Mouse (Mus musculus): ENCODE data around the gene Unc5c.
A peak's percentile ranks its signal among the peaks of the same experiment; 100 is the strongest.

Unc5c gene

GRCm38 (mm10) chr3:141716371-141716770 lies 251.4 kb downstream of the Unc5c start:
- DNase-seq (ENCODE audit: low spot score), result no peak

GRCm38 (mm10) chr3:141719050-141719449 lies 254.0 kb downstream of the Unc5c start:
- DNase-seq (ENCODE audit: low spot score), result no peak

GRCm38 (mm10) chr3:141724499-141724898 lies 259.5 kb downstream of the Unc5c start:
- no peak for DNase-seq (ENCODE audit: low spot score)

GRCm38 (mm10) chr3:141725432-141725831 lies 260.4 kb downstream of the Unc5c start:
- no peak for DNase-seq (ENCODE audit: low spot score)

- no peak for DNase-seq (ENCODE audit: low spot score)
Measured at GRCm38 (mm10) chr3:141733844-141734243, 268.8 kb downstream of the Unc5c start.

GRCm38 (mm10) chr3:141735285-141735684 lies 270.3 kb downstream of the Unc5c start:
- no peak for DNase-seq (ENCODE audit: low spot score)

GRCm38 (mm10) chr3:141745322-141745721 lies 280.3 kb downstream of the Unc5c start:
- DNase-seq (ENCODE audit: low spot score), result no peak

GRCm38 (mm10) chr3:141748694-141749381 lies 283.8 kb downstream of the Unc5c start:
- DNase-seq (ENCODE audit: low spot score), result no peak

GRCm38 (mm10) chr3:141752172-141752571 lies 287.2 kb downstream of the Unc5c start:
- no peak for DNase-seq (ENCODE audit: low spot score)

- DNase-seq (ENCODE audit: low spot score), result no peak
Measured at GRCm38 (mm10) chr3:141757259-141757658, 292.2 kb downstream of the Unc5c start.

GRCm38 (mm10) chr3:141778411-141778919 lies 313.4 kb downstream of the Unc5c start:
- no peak for DNase-seq (ENCODE audit: low spot score)

GRCm38 (mm10) chr3:141779186-141779585 lies 314.2 kb downstream of the Unc5c start:
- no peak for DNase-seq (ENCODE audit: low spot score)

- no peak for DNase-seq (ENCODE audit: low spot score)
Measured at GRCm38 (mm10) chr3:141782553-141782952, 317.5 kb downstream of the Unc5c start.

- no peak for DNase-seq (ENCODE audit: low spot score)
Measured at GRCm38 (mm10) chr3:141791026-141791780, 326.2 kb downstream of the Unc5c start.

GRCm38 (mm10) chr3:141792106-141792505 lies 327.1 kb downstream of the Unc5c start:
- DNase-seq (ENCODE audit: low spot score), result peak; percentile 63

- no peak for DNase-seq (ENCODE audit: low spot score)
Measured at GRCm38 (mm10) chr3:141793755-141794154, 328.7 kb downstream of the Unc5c start.

GRCm38 (mm10) chr3:141794371-141794770 lies 329.4 kb downstream of the Unc5c start:
- DNase-seq (ENCODE audit: low spot score), result no peak

GRCm38 (mm10) chr3:141797372-141797771 lies 332.4 kb downstream of the Unc5c start:
- no peak for DNase-seq (ENCODE audit: low spot score)

- DNase-seq (ENCODE audit: low spot score), result no peak
Measured at GRCm38 (mm10) chr3:141797789-141798188, 332.8 kb downstream of the Unc5c start.

GRCm38 (mm10) chr3:141804133-141804532 lies 339.1 kb downstream of the Unc5c start:
- no peak for DNase-seq (ENCODE audit: low spot score)

- DNase-seq (ENCODE audit: low spot score), result no peak
Measured at GRCm38 (mm10) chr3:141809581-141809980, 344.6 kb downstream of the Unc5c start.

- no peak for DNase-seq (ENCODE audit: low spot score)
Measured at GRCm38 (mm10) chr3:141810944-141811343, 345.9 kb downstream of the Unc5c start.

GRCm38 (mm10) chr3:141811348-141811747 lies 346.3 kb downstream of the Unc5c start:
- peak; percentile 65 for DNase-seq (ENCODE audit: low spot score)
